Mouse (Mus musculus) brain, embryonic 14.5 days (tissue): ENCODE measurements around the gene Lrrc8a.

ENCODE experiments used
- CTCF ChIP-seq: fragments of 200-500 bp; IDR thresholded peaks from 2 replicates; pipeline ENCODE4 v1.5.1; 2012; ENCODE audit warnings: inconsistent platforms, mild to moderate bottlenecking, moderate library complexity, borderline replicate concordance; ENCODE audit not compliant: insufficient read depth, insufficient read length; ENCODE audit errors: extremely low read depth
- POLR2A ChIP-seq: fragments of 200-500 bp; IDR thresholded peaks from 2 replicates; pipeline ENCODE4 v1.6.1; 2012; ENCODE audit warnings: mild to moderate bottlenecking, inconsistent platforms, borderline replicate concordance; ENCODE audit not compliant: poor library complexity, insufficient read depth, insufficient read length, severe bottlenecking; ENCODE audit errors: extremely low read depth

DNA sequence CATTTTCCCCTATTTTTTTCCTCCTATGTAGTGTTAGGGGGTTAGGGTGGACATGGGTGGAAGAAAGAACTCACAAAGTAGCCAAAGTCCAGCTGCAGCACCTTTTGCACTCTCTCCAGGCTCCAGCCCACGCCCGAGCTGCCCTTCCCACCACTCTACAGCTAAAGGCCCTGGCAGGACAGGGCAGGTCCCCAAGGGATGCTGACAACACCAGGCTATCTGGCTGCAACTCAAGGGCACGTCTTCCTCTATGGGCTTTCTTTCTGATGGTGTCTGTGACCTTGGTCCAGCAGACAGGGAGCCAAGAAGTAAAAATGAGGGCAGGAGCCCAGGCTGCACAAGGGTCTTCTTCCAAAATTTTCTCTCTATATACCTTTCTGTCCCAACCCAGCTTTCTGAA, 44.1 kb downstream of the Lrrc8a start:
- TF ChIP-seq CTCF (no peak), POLR2A (no peak)
